Mouse (Mus musculus): ENCODE data around the gene Zfp109. TPM values are rescaled to one million over a fixed set of nuclear protein-coding genes. Genes with fewer than 3 reads are reported as not detected.

Gene Zfp109
- polyA plus RNA-seq, 1 experiment from 2014 or later = 6.2 TPM

Other genes starting within 250 kb of the Zfp109 start
- gene V1rd19, start 235.9 kb downstream of the Zfp109 start, polyA plus RNA-seq (2015; fragmentation: Nextera tagmentation; extraction: Ambion mirVana) = not detected in 2 replicates
- not detected in 2 replicates for gene Vmn1r183, start 184.3 kb downstream of the Zfp109 start, polyA plus RNA-seq (2015; fragmentation: Nextera tagmentation; extraction: Ambion mirVana)
- gene Zfp180, start 155.6 kb downstream of the Zfp109 start, polyA plus RNA-seq (2015; fragmentation: Nextera tagmentation; extraction: Ambion mirVana) = 44.0 and 46.7 TPM in 2 replicates
- 10.5 and 12.7 TPM in 2 replicates for gene Zfp112, start 125.2 kb downstream of the Zfp109 start, polyA plus RNA-seq (2015; fragmentation: Nextera tagmentation; extraction: Ambion mirVana)
- gene Zfp235, start 103.4 kb downstream of the Zfp109 start, polyA plus RNA-seq (2015; fragmentation: Nextera tagmentation; extraction: Ambion mirVana) = 26.9 and 31.5 TPM in 2 replicates
- 10.0 and 10.7 TPM in 2 replicates for gene Zfp114, start 62.5 kb downstream of the Zfp109 start, polyA plus RNA-seq (2015; fragmentation: Nextera tagmentation; extraction: Ambion mirVana)
- 7.2 and 7.4 TPM in 2 replicates for gene Zfp111, start 26.1 kb downstream of the Zfp109 start, polyA plus RNA-seq (2015; fragmentation: Nextera tagmentation; extraction: Ambion mirVana)
- 5.7 and 6.3 TPM in 2 replicates for gene Zfp108, start 17.2 kb upstream of the Zfp109 start, polyA plus RNA-seq (2015; fragmentation: Nextera tagmentation; extraction: Ambion mirVana)
- gene Zfp93, start 32.9 kb upstream of the Zfp109 start, polyA plus RNA-seq (2015; fragmentation: Nextera tagmentation; extraction: Ambion mirVana) = 11.7 and 12.8 TPM in 2 replicates
- 56.0 and 56.3 TPM in 2 replicates for gene Zfp61, start 63.7 kb upstream of the Zfp109 start, polyA plus RNA-seq (2015; fragmentation: Nextera tagmentation; extraction: Ambion mirVana)
- 25.9 and 26.6 TPM in 2 replicates for gene Zfp94, start 79.1 kb upstream of the Zfp109 start, polyA plus RNA-seq (2015; fragmentation: Nextera tagmentation; extraction: Ambion mirVana)
- not detected in 2 replicates for gene Tescl, start 96.4 kb upstream of the Zfp109 start, polyA plus RNA-seq (2015; fragmentation: Nextera tagmentation; extraction: Ambion mirVana)
- not detected in 2 replicates for gene Lypd5, start 111.6 kb upstream of the Zfp109 start, polyA plus RNA-seq (2015; fragmentation: Nextera tagmentation; extraction: Ambion mirVana)
- 0.63 and 0.80 TPM in 2 replicates for gene Kcnn4, start 132.7 kb upstream of the Zfp109 start, polyA plus RNA-seq (2015; fragmentation: Nextera tagmentation; extraction: Ambion mirVana)
- 30.3 and 35.2 TPM in 2 replicates for gene Smg9, start 162.1 kb upstream of the Zfp109 start, polyA plus RNA-seq (2015; fragmentation: Nextera tagmentation; extraction: Ambion mirVana)
- not detected in 2 replicates for gene Irgc1, start 214.7 kb upstream of the Zfp109 start, polyA plus RNA-seq (2015; fragmentation: Nextera tagmentation; extraction: Ambion mirVana)
- 2.1 and 2.3 TPM in 2 replicates for gene Plaur, start 224.9 kb upstream of the Zfp109 start, polyA plus RNA-seq (2015; fragmentation: Nextera tagmentation; extraction: Ambion mirVana)
- 67.8 and 86.8 TPM in 2 replicates for gene Cadm4, start 244.5 kb upstream of the Zfp109 start, polyA plus RNA-seq (2015; fragmentation: Nextera tagmentation; extraction: Ambion mirVana)

Data from forebrain, embryonic 16.5 days (tissue).